Mouse (Mus musculus): ENCODE measurements around the gene Gm4969.
"Not testable (repeated sequence)": the region's sequence is repeated elsewhere in the genome, so short reads cannot be mapped to it uniquely, and the experiment has no call there.

Gene Gm4969

GRCm38 (mm10) chr7:19071024-19071423 is 47.1 kb downstream of the Gm4969 start:
- DNase-seq (ENCODE audit: low spot score in 2 of 2): not testable (repeated sequence)

GRCm38 (mm10) chr7:19069500-19069899 is 48.7 kb downstream of the Gm4969 start:
- DNase-seq (ENCODE audit: low spot score in 2 of 2): no peak

GRCm38 (mm10) chr7:19068707-19069106 is 49.5 kb downstream of the Gm4969 start:
- peak; percentile 60 to 72 for DNase-seq (ENCODE audit: low spot score in 2 of 2)

GRCm38 (mm10) chr7:19067935-19068334 is 50.2 kb downstream of the Gm4969 start:
- no peak for DNase-seq (ENCODE audit: low spot score in 2 of 2)

GRCm38 (mm10) chr7:19067063-19067462 is 51.1 kb downstream of the Gm4969 start:
- no peak for DNase-seq (ENCODE audit: low spot score in 2 of 2)

- DNase-seq (ENCODE audit: low spot score in 2 of 2): no peak
Observed at GRCm38 (mm10) chr7:19065896-19066295, 52.3 kb downstream of the Gm4969 start.

GRCm38 (mm10) chr7:19057405-19057804 is 60.8 kb downstream of the Gm4969 start:
- no peak for DNase-seq (ENCODE audit: low spot score in 2 of 2)

- no peak for DNase-seq (ENCODE audit: low spot score in 2 of 2)
Observed at GRCm38 (mm10) chr7:19055108-19055507, 63.1 kb downstream of the Gm4969 start.

- DNase-seq (ENCODE audit: low spot score in 2 of 2): no peak
Observed at GRCm38 (mm10) chr7:19054777-19055076, 63.4 kb downstream of the Gm4969 start.

GRCm38 (mm10) chr7:19054047-19054776 is 64.0 kb downstream of the Gm4969 start, which contains the start of gene Rsph6a:
Gene Rsph6a, plus strand, starts transcription at chr7:19054690.
- DNase-seq (ENCODE audit: low spot score in 2 of 2): no peak

GRCm38 (mm10) chr7:19053136-19053532 is 65.0 kb downstream of the Gm4969 start:
- no peak for DNase-seq (ENCODE audit: low spot score in 2 of 2)

- no peak for DNase-seq (ENCODE audit: low spot score in 2 of 2)
Observed at GRCm38 (mm10) chr7:19052345-19053135, 65.6 kb downstream of the Gm4969 start.

- no peak for DNase-seq (ENCODE audit: low spot score in 2 of 2)
Observed at GRCm38 (mm10) chr7:19051161-19051560, 67.0 kb downstream of the Gm4969 start.

GRCm38 (mm10) chr7:19050172-19050571 is 68.0 kb downstream of the Gm4969 start:
- no peak for DNase-seq (ENCODE audit: low spot score in 2 of 2)

GRCm38 (mm10) chr7:19049252-19049651 is 68.9 kb downstream of the Gm4969 start:
- no peak for DNase-seq (ENCODE audit: low spot score in 2 of 2)

Data from spleen, postnatal 14 days (tissue).